Mouse (Mus musculus): ENCODE results near the gene Lrrc8a. TPM values are rescaled to one million over a fixed set of nuclear protein-coding genes. Genes with fewer than 3 reads are reported as not detected.
A peak's percentile ranks its signal among the peaks of the same experiment; 100 is the strongest.

The Lrrc8a gene
- polyA plus RNA-seq, 1 experiment from 2014 or later, result 66.0 TPM

DNA sequence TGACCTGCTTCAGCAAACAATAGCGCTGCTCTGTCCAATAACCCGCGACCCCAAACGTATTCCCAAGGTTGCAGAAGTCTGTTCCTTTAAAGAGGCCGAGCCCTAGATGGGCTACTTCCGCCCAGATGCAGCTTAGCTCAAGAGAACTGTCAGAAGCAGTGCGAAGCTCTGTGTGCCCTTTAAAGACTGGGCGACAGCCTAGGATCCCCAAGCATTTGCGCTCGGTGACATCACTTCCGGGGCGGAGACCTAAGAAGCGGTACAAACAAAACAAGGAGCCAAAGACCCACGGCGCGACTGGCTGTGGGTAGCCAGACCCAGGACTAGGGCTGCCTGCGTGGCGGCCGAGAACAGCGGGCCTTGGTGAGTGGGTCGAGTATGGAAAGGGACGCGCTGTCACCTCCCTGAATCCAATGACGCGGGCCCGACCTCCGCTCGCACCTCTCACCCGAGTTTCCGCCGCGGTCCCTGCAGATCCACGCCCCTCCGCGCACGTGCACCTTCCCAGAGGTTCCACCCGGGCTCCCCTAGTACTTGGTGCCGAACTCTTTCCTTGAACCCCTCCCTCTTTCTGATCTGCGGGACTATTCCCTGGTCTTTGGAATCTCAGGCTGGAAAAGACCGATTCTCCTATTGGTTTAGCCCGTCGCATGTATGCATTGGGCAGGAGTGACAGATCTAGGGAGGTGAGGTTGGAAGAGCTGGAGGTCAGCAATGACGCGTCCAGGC is 31.7 kb upstream of the Lrrc8a start, which contains the start of gene Kyat1:
TSS of gene Kyat1 (minus strand) at position 219 of the 729 bp plus-strand sequence.
- under 1% methylated on average over 44 of the region's 44 CpGs for WGBS

DNA sequence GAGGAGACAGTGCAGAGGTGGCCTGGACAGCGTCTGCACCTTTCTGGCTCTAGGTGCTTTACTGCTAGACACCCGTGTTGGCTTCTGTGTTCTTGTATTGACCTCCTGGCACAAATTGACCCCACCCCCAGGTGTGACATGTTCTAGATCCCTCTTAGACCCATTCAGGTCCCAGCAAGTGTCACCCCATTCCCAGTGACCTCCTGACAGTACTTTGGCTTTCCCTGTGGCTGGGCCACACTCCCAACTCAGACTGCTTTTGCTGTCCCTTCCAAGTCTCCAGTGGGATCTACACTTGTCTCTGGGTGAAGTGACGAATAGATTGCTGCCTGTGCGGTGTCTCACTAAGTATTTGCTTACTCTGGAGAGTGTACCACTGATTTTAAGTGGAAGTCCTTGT is 30.1 kb upstream of the Lrrc8a start:
- WGBS, result 81% methylated on average over 4 of the region's 4 CpGs
- no peak for DNase-seq

More for the DNA sequence above, 31.7 kb upstream of the Lrrc8a start, which contains the start of gene Kyat1:
- H3K4me2 ChIP-seq (ENCODE audit: low read length), result peak within 1 kb of the TSS; percentile 59
- peak within 1 kb of the TSS; percentile 66 for H3K9ac ChIP-seq (replicated peaks; ENCODE audit: low read length)
- H3K9me3 ChIP-seq (ENCODE audit: control insufficient read depth, low read length), result no peaks in the 10 kb centered on the region
- no peaks in the 10 kb centered on the region for H3K36me3 ChIP-seq (ENCODE audit: control insufficient read depth, insufficient read depth, low read length)
- DNase-seq, result peak; percentile 99
- H3K4me3 ChIP-seq (replicated peaks; ENCODE audit: low read depth, low read length), result peak within 1 kb of the TSS; percentile 69
- peak within 1 kb of the TSS; percentile 71 for H3K27ac ChIP-seq (replicated peaks; ENCODE audit: low read depth, low read length)
- peak; percentile 93 for ATAC-seq (ENCODE audit: low FRiP score, low TSS enrichment)
- no peaks in the 10 kb centered on the region for H3K27me3 ChIP-seq (ENCODE audit: control insufficient read depth, insufficient read depth, low read length)
- peaks cover 11% of the 10 kb centered on the region; the same call in 1 of the 2 replicates for H3K4me1 ChIP-seq (ENCODE audit: control insufficient read depth, insufficient read depth, low read length)

DNA sequence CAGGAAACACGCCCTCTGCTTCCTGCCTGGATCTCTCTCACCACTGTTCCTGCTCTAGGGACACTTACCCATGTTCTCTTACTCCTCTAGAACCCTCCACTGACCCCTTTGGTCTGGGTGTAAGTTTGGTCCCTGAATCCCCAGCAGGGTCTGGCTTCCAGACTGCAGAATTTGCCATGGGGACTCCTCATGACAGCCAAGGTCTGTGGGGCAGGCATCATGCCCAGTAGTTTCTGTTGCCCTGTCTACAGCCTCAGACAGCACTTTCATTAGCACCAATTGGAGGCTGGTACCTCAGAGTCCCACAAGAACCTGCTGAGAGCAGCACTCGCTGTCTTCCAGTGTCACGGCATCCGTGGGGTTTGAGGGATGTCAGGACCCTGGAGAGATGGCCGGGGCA is 29.6 kb upstream of the Lrrc8a start:
- no peak overlapping the region for H3K9ac ChIP-seq (replicated peaks; ENCODE audit: low read length)
- peaks cover 11% of the 10 kb centered on the region; the same call in 1 of the 2 replicates for H3K4me1 ChIP-seq (ENCODE audit: control insufficient read depth, insufficient read depth, low read length)
- ATAC-seq (ENCODE audit: low FRiP score, low TSS enrichment), result no peak
- H3K27me3 ChIP-seq (ENCODE audit: control insufficient read depth, insufficient read depth, low read length), result no peaks in the 10 kb centered on the region
- H3K4me2 ChIP-seq (ENCODE audit: low read length), result no peak overlapping the region
- no peak for DNase-seq
- H3K9me3 ChIP-seq (ENCODE audit: control insufficient read depth, low read length), result no peaks in the 10 kb centered on the region
- no peak overlapping the region for H3K27ac ChIP-seq (replicated peaks; ENCODE audit: low read depth, low read length)
- no peaks in the 10 kb centered on the region for H3K36me3 ChIP-seq (ENCODE audit: control insufficient read depth, insufficient read depth, low read length)
- WGBS, result 79% methylated on average over 5 of the region's 5 CpGs
- H3K4me3 ChIP-seq (replicated peaks; ENCODE audit: low read depth, low read length), result no peak overlapping the region

More for the DNA sequence above, 30.1 kb upstream of the Lrrc8a start:
- no peak overlapping the region for H3K4me2 ChIP-seq (ENCODE audit: low read length)
- H3K4me1 ChIP-seq (ENCODE audit: control insufficient read depth, insufficient read depth, low read length), result peaks cover 11% of the 10 kb centered on the region; the same call in 1 of the 2 replicates
- H3K9me3 ChIP-seq (ENCODE audit: control insufficient read depth, low read length), result no peaks in the 10 kb centered on the region
- no peaks in the 10 kb centered on the region for H3K36me3 ChIP-seq (ENCODE audit: control insufficient read depth, insufficient read depth, low read length)
- no peak for ATAC-seq (ENCODE audit: low FRiP score, low TSS enrichment)
- H3K27me3 ChIP-seq (ENCODE audit: control insufficient read depth, insufficient read depth, low read length), result no peaks in the 10 kb centered on the region
- H3K9ac ChIP-seq (replicated peaks; ENCODE audit: low read length), result no peak overlapping the region
- no peak overlapping the region for H3K4me3 ChIP-seq (replicated peaks; ENCODE audit: low read depth, low read length)
- H3K27ac ChIP-seq (replicated peaks; ENCODE audit: low read depth, low read length), result no peak overlapping the region

DNA sequence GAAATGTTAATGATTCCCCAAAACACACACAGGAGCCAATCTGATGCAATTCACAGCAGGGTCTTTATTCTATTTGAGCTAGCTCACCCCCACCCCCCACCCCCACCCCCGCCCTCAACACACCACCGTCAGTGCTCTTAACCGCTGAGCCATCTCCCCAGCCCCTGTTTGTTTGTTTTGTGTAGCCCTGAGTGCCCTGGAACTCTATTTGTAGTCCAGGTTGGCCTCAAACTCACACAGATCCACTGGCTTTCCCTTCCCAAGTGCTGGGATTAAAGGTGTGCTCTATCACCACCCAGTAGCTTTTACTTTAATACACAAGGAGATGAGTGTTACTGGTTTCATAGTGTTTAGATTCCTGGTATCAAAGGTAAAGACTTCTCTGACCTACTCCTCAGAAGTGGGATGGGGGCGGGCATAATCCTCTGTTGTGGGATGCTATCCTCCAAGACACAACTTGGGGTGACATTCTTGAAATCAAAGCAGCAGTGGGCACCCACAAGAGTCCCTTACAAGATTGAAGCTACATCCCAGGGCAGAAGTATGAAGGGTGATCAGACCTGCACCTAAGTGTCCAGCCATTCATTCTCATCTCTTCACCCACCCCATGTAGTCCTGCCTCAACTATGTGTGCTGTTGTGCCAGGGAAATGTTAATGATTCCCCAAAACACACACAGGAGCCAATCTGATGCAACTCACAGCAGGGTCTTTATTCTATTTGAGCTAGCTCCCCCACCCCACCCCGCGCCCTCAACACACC is 25.9 kb upstream of the Lrrc8a start:
- no peaks in the 10 kb centered on the region for H3K9me3 ChIP-seq (ENCODE audit: control insufficient read depth, low read length)
- no peak for ATAC-seq (ENCODE audit: low FRiP score, low TSS enrichment)
- peaks cover 2% of the 10 kb centered on the region; the same call in 1 of the 2 replicates for H3K4me1 ChIP-seq (ENCODE audit: control insufficient read depth, insufficient read depth, low read length)
- no peak overlapping the region for H3K27ac ChIP-seq (replicated peaks; ENCODE audit: low read depth, low read length)
- H3K27me3 ChIP-seq (ENCODE audit: control insufficient read depth, insufficient read depth, low read length), result no peaks in the 10 kb centered on the region
- no peak overlapping the region for H3K9ac ChIP-seq (replicated peaks; ENCODE audit: low read length)
- WGBS, result 72% methylated on average over 6 of the region's 6 CpGs
- no peak for DNase-seq
- H3K4me2 ChIP-seq (ENCODE audit: low read length), result no peak overlapping the region
- H3K4me3 ChIP-seq (replicated peaks; ENCODE audit: low read depth, low read length), result no peak overlapping the region
- H3K36me3 ChIP-seq (ENCODE audit: control insufficient read depth, insufficient read depth, low read length), result no peaks in the 10 kb centered on the region

GRCm38 (mm10) chr2:30212169-30212545 is 25.4 kb upstream of the Lrrc8a start:
- no peaks in the 10 kb centered on the region for H3K9me3 ChIP-seq (ENCODE audit: control insufficient read depth, low read length)
- H3K27me3 ChIP-seq (ENCODE audit: control insufficient read depth, insufficient read depth, low read length), result no peaks in the 10 kb centered on the region
- H3K4me2 ChIP-seq (ENCODE audit: low read length), result no peak overlapping the region
- H3K4me1 ChIP-seq (ENCODE audit: control insufficient read depth, insufficient read depth, low read length), result no peaks in the 10 kb centered on the region
- no peaks in the 10 kb centered on the region for H3K36me3 ChIP-seq (ENCODE audit: control insufficient read depth, insufficient read depth, low read length)
- 78% methylated on average over 4 of the region's 4 CpGs for whole genome bisulfite sequencing
- no peak for ATAC-seq (ENCODE audit: low FRiP score, low TSS enrichment)
- H3K27ac ChIP-seq (replicated peaks; ENCODE audit: low read depth, low read length), result no peak overlapping the region
- no peak for DNase-seq
- no peak overlapping the region for H3K4me3 ChIP-seq (replicated peaks; ENCODE audit: low read depth, low read length)
- no peak overlapping the region for H3K9ac ChIP-seq (replicated peaks; ENCODE audit: low read length)

GRCm38 (mm10) chr2:30212951-30213350 is 24.6 kb upstream of the Lrrc8a start:
- DNase-seq, result no peak
- H3K27ac ChIP-seq (replicated peaks; ENCODE audit: low read depth, low read length), result no peak overlapping the region
- H3K4me3 ChIP-seq (replicated peaks; ENCODE audit: low read depth, low read length), result no peak overlapping the region
- H3K9ac ChIP-seq (replicated peaks; ENCODE audit: low read length), result no peak overlapping the region
- H3K9me3 ChIP-seq (ENCODE audit: control insufficient read depth, low read length), result no peaks in the 10 kb centered on the region
- no peaks in the 10 kb centered on the region for H3K27me3 ChIP-seq (ENCODE audit: control insufficient read depth, insufficient read depth, low read length)
- H3K4me2 ChIP-seq (ENCODE audit: low read length), result no peak overlapping the region
- no peak for ATAC-seq (ENCODE audit: low FRiP score, low TSS enrichment)
- H3K36me3 ChIP-seq (ENCODE audit: control insufficient read depth, insufficient read depth, low read length), result no peaks in the 10 kb centered on the region
- 89% methylated on average over 1 of the region's 1 CpGs for WGBS
- H3K4me1 ChIP-seq (ENCODE audit: control insufficient read depth, insufficient read depth, low read length), result no peaks in the 10 kb centered on the region

GRCm38 (mm10) chr2:30214745-30215144 is 22.8 kb upstream of the Lrrc8a start:
- Histone ChIP-seq H3K9me3 (ENCODE audit: control insufficient read depth, low read length) (no peaks in the 10 kb centered on the region), H3K4me3 (replicated peaks; ENCODE audit: low read depth, low read length) (no peak overlapping the region), H3K4me2 (ENCODE audit: low read length) (no peak overlapping the region), H3K9ac (replicated peaks; ENCODE audit: low read length) (no peak overlapping the region), H3K36me3 (ENCODE audit: control insufficient read depth, insufficient read depth, low read length) (no peaks in the 10 kb centered on the region), H3K4me1 (ENCODE audit: control insufficient read depth, insufficient read depth, low read length) (no peaks in the 10 kb centered on the region), H3K27me3 (ENCODE audit: control insufficient read depth, insufficient read depth, low read length) (no peaks in the 10 kb centered on the region), H3K27ac (replicated peaks; ENCODE audit: low read depth, low read length) (no peak overlapping the region)
- DNase-seq, result no peak
- WGBS, result 91% methylated on average over 3 of the region's 3 CpGs
- ATAC-seq (ENCODE audit: low FRiP score, low TSS enrichment), result no peak

- ATAC-seq (ENCODE audit: low FRiP score, low TSS enrichment), result no peak
- Histone ChIP-seq H3K4me3 (replicated peaks; ENCODE audit: low read depth, low read length) (no peak overlapping the region), H3K4me2 (ENCODE audit: low read length) (no peak overlapping the region), H3K27me3 (ENCODE audit: control insufficient read depth, insufficient read depth, low read length) (no peaks in the 10 kb centered on the region), H3K9me3 (ENCODE audit: control insufficient read depth, low read length) (no peaks in the 10 kb centered on the region), H3K4me1 (ENCODE audit: control insufficient read depth, insufficient read depth, low read length) (no peaks in the 10 kb centered on the region), H3K36me3 (ENCODE audit: control insufficient read depth, insufficient read depth, low read length) (no peaks in the 10 kb centered on the region), H3K27ac (replicated peaks; ENCODE audit: low read depth, low read length) (no peak overlapping the region), H3K9ac (replicated peaks; ENCODE audit: low read length) (no peak overlapping the region)
- 86% methylated on average over 6 of the region's 6 CpGs for WGBS
- DNase-seq, result no peak
Observed at GRCm38 (mm10) chr2:30215493-30215892, 22.0 kb upstream of the Lrrc8a start.
